Mouse (Mus musculus) left cerebral cortex, adult 9 months (tissue): ENCODE data around the gene Nagk.
"Not testable (repeated sequence)": the region's sequence is repeated elsewhere in the genome, so short reads cannot be mapped to it uniquely, and the experiment has no call there.

ENCODE experiments used
- DNase-seq, 2 experiments: peaks; one replicate each; pipeline ENCODE4 v3.0.0; 2022; ENCODE audit warnings: low spot score in 2 of 2

Nagk gene

DNA sequence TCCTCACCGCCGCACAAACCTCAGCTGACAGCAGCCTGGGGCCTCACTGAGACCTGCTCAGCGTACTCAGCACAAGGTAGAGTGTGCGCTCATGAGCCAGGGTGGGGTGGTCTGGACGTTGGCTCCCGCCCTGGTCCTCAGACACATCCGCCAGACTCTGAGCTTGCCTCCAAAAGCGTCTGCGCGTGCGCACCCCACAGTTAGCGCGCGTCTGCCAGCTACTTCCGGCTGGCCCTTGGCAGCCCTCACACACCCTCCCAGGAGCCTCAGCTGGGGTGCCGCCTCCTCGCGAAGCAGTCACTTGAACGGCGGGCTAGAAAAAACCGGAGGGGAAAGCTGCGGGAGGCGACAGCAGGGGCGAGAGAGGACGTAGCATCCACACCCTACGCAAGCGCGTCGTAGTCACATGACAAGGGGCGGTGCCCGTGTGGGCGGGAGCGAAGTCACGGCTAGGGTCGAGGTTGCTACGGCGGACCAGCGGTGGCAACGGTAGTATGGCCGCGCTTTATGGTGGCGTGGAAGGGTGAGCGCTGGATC is at the start of gene Nagk:
Gene Nagk, plus strand, starts transcription at position 223 of the 537 bp plus-strand sequence.
- DNase-seq: peak; percentile 93

DNA sequence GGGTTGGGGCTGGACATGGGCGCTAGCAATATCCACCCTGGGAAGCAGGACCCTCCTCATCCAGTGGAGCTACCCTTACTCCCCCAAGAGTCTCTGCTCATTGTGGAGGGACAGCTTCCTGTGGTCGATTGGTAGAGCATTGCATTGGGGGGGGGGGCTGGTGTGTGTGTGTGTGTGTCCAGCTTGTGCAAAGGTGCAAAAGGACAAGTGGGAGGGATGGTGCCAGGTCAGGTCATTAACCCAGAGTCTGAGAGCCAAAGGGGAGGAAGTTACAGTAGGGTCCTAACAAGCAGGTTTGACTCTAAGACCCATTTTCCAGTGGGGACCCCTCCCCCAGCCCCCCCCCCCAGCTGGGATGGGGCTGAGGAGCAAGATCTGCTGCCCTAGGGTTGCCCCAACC is 49.3 kb upstream of the Nagk start:
- DNase-seq: no peak

DNA sequence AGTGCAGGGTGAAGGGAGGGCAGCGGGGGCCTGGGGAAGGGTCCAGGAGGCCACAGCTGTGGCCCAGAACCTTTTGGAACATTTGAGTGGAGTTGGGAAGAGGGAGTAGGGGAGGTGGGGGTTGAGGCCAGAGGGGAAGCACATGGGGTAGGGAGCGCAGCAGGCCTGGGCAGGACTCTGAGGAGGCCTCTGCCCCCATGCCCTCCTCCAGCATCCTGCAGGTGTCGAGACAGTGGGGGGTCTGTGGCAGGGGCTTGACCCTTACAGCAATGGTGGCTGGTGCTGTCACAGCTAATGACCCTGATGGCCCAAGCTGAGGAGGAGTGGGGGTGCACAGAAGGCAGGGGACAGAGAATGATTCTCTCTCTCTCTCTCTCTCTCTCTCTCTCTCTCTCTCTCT is 45.5 kb upstream of the Nagk start:
- DNase-seq: no peak

DNA sequence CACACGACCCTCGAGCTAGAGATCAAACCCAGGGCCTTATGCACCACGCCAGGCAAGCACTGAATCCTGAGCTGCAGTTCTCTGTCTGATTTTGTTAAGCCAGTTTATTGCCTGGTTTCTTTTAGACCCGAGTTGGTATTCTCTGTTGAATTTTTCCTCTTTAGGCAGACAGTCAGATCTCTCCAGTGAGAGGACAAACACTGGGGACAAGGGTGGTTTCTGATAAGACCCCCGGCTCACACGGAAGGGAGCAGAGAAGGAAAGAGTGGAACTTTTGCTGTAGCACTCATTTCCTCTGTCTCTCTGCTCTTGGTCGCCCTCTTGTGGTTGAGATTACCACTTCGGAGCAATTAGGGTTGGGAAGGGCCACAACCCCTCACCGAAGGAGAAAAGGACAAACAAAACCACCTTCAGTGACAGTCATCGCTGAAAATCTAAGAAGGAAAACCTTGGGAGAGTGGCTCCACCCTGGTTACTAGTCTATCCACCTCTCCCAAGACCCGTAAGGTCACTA is 44.6 kb upstream of the Nagk start:
- DNase-seq: peak in 1 of 2 experiments; percentile 45

DNA sequence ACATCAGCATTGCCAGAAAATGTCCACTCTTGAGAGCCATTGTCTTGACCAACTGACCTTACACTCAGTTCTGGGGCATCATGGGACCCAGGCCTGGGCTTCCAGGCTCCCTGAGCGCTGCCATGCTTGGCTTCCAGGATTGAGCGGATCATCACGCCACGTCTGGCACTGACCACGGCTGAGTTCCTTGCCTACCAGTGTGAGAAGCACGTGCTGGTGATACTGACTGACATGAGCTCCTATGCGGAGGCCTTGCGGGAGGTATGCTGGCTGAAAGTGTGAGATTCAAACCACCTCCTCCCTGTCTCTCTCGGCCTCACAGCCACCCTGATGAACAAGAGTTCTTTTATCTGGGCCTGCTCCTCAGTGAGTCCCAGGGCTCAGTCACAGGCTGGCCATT is 38.7 kb upstream of the Nagk start:
- no peak for DNase-seq

DNA sequence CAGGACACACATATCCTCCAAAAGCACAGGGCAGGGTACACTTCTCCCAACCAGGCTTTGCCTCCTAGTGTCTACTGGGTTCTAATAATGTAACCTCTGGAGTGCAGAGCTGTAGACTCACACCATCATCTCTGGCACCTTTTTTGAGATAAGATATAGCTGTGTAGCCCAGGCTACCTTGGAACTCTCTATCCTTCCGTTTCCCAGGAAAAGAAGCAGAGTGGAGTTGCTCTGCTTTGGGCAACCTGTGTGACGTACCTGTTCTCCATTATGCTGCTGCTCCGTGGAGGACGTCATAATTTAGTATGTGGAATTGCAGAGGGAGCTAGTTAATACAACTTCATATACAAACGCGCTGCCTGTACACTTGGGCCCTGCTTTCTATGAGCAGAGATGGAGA is 32.4 kb upstream of the Nagk start, which contains the start of gene Ankrd53:
Gene Ankrd53, plus strand, starts transcription at position 301 of the 400 bp plus-strand sequence.
- no peak for DNase-seq

DNA sequence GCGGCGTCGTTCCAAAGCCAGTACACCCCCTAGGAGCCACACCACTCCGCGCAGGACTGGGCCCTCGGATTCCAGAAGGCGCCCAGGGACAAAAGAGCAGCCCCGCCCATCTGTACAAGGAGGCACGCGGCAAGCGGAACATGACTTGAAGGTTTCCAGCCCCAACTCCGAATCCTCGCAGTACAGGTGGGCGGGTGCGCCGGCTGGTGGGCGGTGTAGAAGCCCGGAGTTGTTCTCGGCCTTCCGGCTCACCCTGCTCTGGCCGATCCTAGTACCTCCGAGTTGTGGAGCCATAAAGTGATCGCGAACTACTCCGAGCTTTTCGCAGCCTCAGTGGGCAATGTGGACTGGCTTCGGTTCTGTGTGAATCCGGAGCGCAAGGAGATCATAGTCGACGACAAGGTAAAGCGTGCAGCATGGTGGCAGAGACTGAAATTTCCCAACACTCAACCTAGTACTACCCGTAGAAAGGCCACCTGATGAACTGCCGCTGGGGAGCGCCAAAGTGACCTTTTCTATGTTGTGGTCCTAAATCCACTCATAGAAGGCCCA is 31.8 kb upstream of the Nagk start:
- DNase-seq: no peak

DNA sequence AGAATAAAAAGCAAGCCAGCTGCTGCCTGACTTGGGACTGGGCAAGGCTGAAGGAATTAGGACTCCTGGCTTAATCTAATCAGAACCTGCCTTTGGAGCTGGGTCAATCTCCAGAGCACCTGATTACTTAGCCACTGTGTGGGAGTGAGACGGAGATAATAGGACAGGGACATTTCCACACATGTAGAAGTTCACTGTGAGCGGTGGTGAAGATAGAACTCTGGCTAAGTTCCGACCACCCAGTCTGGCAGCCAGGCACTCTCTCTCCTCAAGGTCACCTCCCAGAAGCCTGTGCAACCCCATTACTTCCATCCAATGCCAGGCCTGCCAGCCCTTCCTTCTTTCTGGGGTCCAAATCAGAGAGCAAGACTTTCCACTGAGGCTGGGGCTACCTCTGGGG is 27.8 kb upstream of the Nagk start:
- no peak for DNase-seq

DNA sequence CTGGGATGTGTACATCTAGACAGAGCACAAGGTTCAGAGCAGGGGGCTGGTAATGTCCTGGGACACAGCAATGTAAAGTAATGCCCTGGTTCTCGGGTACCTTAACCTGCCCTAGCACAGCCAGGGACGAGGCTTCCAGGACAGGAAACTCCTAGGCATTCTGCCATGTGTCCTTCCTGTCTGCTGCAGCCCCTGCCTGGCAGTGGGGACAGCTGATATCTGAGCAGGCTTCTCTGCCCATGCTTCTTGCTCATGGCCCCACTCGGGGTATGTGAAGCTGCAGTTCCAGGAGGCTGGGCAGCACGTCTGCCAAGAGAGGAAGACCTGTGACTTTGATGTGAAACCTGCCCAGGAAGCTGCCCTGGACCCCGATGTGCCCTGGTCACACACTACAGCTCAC is 26.3 kb upstream of the Nagk start:
- DNase-seq: no peak

DNA sequence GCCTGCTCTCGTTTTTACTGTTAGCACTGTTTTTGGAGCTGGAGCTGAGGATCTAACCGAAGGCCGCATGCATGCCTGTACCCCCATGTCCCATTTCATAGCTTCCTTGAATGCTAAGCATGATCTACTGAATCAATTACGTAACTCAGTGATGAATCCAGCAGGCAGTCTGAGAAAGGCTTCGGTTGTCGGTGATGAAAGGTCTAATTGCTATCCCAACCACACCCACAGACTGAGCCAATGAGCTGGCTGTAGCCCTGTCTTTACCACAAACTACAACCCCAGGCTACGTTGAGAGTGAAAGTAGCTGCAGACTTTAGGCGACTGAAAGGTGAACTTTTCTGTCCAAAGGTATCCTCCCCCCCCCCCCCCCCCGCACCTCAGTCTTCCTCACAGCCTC is 20.7 kb upstream of the Nagk start:
- no peak for DNase-seq

DNA sequence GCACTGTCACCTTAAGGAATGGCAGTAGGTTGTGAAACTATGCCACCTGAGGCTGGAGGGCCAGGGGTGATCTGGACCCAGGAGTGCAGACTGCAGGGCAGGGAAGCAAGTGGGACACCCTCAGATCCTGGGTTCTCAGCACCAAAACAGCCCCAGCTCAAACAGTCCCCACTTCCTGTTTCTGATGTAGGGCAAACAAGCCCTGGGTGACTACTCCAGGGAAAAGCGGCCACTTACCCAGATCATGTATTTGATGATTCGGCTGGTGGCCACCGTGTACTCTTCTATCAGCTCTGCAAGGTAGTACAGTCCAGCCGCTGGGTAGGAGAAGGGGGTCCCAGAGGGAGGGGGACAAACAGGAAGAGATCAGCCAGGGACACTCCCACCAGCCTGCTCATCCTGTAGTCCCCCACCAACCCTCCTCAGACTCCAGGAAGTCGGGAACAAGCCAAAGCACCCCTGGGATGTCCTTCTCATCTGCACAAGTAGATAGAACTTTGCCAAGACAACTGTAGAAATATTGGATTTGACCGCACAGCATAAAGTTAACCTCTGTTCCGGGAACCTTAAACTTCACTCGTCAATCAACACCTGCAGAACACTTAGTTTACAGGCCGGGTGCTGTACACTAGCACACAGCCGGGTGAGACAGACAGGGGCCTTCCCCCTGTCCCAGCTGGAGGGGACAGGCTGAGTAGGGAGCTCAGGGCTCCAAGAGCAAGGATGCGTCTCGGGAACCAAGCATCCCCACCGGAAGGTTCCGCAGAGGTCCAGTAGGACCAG is 19.8 kb upstream of the Nagk start:
- no peak for DNase-seq

DNA sequence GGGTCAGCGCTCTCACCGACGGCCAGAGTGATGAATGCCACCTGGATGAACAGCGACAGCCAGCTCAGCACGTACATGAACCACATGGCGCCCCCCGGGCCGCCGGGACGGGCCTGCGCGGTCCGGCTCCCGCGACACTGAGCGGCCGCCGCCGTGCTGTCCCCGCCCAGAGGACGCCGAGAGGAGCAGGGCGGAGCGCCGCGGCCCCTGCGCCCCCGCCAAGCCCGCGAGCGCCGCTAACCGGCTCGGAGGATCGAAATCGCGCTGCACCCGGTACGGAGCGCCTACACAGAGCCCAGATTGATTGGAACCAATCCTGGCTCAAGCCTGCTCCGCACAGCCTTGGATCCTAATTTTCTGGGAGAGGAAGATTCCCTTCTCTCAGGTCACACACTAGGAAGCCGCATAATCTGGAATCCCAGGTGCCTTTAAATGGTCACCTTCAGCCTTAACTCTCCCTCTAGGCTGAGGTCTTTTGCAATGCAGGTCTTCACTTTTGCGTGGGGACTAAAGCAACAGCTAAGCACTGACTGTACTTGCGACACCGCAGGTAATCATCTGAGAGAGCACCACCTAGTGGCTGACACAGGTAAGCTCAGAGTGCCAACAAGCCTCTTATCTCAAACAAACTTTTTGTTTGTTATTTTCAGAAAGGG is 19.0 kb upstream of the Nagk start, which contains the start of gene Tex261:
Gene Tex261, minus strand, starts transcription at position 176 of the 656 bp plus-strand sequence.
- DNase-seq: peak; percentile 68 to 89

DNA sequence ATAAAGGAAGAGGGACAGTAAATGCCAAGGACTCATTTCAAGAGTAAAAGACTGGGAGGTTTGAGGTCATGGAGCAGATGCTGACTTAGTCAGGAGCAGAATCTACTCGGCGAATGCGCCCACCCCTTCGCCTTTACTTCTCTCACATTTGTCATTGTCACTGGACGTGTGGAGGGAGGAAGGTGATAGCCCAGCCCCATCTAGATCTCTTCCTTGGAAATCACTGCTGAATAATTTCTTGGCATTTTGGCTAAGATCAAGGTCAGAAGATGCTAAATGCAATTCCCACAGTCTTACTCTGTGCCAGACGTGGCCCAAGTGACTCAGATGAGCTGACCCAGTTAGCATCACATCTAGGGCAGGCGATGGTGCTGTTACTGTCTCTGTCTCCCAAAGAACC is 16.5 kb upstream of the Nagk start:
- no peak for DNase-seq

DNA sequence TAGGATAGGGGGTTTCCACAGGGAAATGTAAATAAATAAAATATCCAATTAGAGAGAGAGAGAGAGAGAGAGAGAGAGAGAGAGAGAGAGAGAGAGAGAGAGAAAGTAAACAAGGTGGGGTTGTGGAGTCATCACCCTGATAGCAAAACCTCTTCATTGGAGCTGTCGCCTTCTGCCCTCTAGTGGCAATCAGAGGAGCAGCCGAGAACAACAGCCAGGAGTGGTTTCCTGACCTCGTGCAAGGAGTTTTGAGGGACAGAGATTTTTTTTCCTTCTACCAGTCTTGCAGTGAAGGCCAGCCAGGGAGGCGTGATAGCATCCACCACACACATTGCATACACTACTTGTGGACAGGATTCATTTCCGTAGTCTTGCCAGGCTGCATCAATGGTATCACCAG is 15.8 kb upstream of the Nagk start:
- peak in 1 of 2 experiments; percentile 38 for DNase-seq

DNA sequence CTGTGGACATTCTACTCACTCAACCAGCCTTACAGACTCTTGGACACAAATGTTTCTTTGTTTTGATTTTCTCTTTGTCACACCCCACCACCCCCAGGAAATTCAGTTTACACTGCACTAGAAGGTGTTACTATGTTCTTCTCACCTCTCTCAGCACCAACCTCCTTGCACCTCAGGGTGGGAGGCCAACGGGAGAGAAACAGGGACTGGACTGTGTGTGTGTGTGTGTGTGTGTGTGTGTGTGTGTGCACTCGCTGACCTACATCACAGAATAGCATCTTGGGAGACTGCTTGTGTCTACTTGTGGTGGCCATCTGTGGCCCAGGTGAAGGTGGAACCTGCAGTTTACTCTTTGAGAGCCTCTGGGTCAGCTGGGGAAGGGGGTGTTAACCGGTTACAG is 8.4 kb upstream of the Nagk start:
- DNase-seq: no peak

DNA sequence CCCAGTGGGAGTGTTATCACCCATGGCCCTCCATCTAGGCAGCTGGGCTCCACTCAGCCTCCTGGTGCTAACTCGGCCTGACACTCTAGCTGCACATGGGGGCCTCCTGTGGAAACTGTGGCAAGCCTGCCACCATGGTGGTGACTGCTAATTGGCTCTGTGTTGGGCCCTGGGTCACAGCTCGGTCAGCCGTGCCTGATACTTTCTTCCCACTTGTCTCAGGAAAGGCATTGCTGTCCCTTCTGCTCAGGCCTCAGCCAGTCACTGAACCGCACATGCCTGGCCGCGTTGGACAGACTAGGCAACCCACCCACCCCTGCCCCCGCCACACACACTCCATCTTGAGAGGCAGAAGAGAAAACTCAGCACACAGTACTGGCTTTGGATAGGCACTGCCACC is 6.2 kb upstream of the Nagk start:
- DNase-seq: no peak

DNA sequence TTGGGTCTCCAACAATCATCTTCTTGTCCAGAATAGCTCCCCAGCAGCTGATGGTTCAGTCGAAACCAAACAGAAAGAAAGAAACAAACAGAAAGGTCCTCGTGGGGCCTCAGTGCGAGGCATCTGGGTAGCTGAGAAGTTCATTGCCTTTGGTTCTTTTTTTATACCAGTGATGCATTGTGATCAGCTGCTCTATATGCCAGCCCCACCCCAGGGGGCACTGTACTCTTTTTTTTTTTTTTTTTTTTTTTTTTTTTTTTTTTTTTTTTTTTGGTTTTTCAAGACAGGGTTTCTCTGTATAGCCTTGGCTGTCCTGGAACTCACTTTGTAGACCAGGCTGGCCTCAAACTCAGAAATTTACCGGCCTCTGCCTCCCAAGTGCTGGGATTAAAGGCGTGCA is 4.2 kb upstream of the Nagk start:
- DNase-seq: not testable (repeated sequence)

DNA sequence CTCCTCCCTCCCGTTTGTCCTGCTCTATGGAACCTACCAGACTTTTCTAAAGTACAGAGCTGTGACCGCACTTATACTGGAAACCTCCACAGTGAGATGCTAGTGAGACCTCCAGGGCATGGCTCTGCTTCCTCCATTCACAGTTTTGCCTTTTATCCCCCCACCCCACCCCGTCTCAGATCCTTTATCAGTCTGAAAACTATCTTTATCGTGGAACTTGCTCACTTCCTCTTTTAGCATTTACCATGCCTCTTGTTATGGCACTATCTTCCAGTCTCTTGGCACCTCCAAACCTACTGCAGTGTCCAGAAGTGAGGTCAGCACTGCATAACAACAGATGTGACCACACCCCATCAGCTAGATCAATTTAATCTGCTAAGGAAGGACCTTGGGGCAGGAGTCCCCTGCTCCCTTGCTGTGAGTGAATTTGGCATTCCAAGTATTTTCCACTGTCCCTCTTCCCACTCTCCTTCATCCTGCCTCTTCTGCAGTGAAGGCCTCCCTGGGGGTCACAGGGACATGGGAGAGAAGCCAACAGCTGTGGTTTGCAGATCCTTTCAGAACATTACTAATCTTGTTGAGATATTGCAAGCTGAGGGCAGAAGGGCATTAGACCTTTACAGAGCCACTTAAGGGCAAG is 3.4 kb upstream of the Nagk start:
- no peak for DNase-seq

DNA sequence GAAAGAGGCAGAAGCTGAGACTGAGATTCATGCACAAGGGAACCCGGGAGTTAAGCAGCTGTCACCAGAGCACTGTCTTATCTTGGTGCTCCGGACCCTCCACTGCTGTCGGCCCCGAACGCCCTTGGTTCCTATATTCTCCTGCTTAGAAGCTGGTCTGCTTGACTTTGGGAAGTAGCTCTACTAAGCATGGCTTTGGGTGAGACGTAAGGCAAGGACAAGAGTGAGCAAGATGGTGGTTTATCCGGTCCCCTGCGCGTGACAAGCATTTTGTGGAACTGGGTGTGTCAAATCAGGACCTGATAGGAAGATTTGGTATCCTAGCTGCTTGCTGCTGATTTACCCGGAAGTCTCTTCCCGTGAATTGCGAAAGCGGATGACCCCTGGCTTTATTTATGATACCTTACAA is 714 bp downstream of the Nagk start:
- peak; percentile 27 to 59 for DNase-seq

DNA sequence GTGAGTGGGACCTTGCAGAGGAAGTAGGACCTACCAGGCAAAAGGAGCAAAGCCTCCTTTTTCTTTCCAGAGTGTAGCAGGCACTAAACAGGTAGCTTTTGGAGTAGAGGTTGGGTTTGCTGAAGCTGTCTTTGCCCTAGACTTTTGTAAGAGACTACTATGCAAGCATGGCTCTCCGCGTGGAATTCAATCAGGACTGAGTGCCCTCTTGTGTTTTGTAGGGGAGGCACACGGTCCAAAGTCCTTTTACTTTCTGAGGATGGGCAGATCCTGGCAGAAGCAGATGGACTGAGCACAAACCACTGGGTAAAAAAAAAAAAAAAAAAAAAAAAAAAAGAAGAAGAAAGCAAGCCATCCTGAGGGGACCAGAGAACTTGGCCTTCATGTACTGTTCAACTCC is 1.9 kb downstream of the Nagk start:
- no peak for DNase-seq

DNA sequence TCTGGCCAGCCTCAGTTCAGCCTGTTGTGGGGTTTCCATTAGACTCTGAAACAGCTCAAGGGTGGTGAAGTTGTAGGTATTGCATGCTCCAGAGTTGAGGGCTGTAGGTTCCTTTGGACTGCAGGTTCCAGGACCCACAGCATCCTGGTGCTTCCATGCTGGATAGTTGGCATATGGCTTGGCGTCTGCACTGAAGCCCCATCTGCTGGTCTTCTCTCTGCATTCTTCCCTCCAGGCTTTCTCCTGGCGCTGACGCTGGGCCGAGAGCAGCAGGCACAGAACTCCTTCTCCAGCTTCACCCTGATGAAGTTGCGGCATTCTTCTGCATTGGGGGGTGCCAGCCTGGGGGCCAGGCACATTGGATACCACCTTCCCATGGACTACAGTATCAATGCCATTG is 7.3 kb downstream of the Nagk start:
- DNase-seq: no peak

DNA sequence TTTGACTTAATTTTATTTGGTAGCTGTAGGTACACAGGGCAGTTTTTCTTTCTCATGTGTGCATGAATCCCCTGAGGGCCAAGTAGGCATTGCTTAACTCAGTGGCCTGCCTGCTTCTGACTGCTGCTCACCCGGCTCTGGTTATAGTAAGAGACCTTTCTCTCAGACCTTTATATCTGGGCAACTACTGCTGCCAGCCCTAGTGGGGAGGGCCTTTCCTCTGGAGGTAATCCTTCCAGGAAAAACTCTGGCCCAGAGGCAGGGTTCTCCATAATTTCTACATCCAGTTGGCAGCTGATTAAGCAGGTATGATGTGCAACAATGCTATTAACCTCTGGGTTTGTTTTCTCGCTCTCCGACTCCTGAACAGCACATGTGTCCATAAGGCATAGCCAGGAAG is 8.1 kb downstream of the Nagk start:
- no peak for DNase-seq
